Mouse (Mus musculus): Measurements from ENCODE around the gene Ddx46. TPM values are rescaled to one million over a fixed set of nuclear protein-coding genes. Genes with fewer than 3 reads are reported as not detected.
A peak's percentile ranks its signal among the peaks of the same experiment; 100 is the strongest.
"Not testable (repeated sequence)": the region's sequence is repeated elsewhere in the genome, so short reads cannot be mapped to it uniquely, and the experiment has no call there.

Ddx46 gene
- polyA plus RNA-seq, 1 experiment from 2014 or later: 43.2 TPM

- Histone ChIP-seq H3K36me3 (peaks cover 2% of the 10 kb centered on the region; the same call in 1 of the 2 replicates), H3K27ac (peak overlapping the region; percentile 98), H3K4me3 (peak overlapping the region; percentile 94), H3K4me1 (peaks cover 24% of the 10 kb centered on the region), H3K4me2 (peak overlapping the region; percentile 77), H3K27me3 (no peaks in the 10 kb centered on the region), H3K9me3 (no peaks in the 10 kb centered on the region), H3K9ac (peak overlapping the region; percentile 100)
- ATAC-seq (ENCODE audit: insufficient number of reproducible peaks, insufficient read depth, low FRiP score, low TSS enrichment, low read depth): peak; percentile 34
- WGBS: under 1% methylated on average over 33 of the region's 70 CpGs
Observed at GRCm38 (mm10) chr13:55693243-55693721, 58.5 kb downstream of the Ddx46 start.

- H3K9ac ChIP-seq: peak overlapping the region; percentile 100
- no peaks in the 10 kb centered on the region for H3K27me3 ChIP-seq
- H3K27ac ChIP-seq: peak overlapping the region; percentile 98
- H3K36me3 ChIP-seq: peaks cover 10% of the 10 kb centered on the region
- no peaks in the 10 kb centered on the region for H3K9me3 ChIP-seq
- peaks cover 24% of the 10 kb centered on the region for H3K4me1 ChIP-seq
- WGBS: 6% methylated on average over 8 of the region's 8 CpGs
- peak overlapping the region; percentile 94 for H3K4me3 ChIP-seq
- no peak for ATAC-seq (ENCODE audit: insufficient number of reproducible peaks, insufficient read depth, low FRiP score, low TSS enrichment, low read depth)
- H3K4me2 ChIP-seq: peak overlapping the region; percentile 77
Observed at GRCm38 (mm10) chr13:55694110-55694509, 59.3 kb downstream of the Ddx46 start.

- H3K4me2 ChIP-seq; ATAC-seq (ENCODE audit: insufficient number of reproducible peaks, insufficient read depth, low FRiP score, low TSS enrichment, low read depth); H3K9ac ChIP-seq; H3K27ac ChIP-seq; H3K27me3 ChIP-seq; H3K9me3 ChIP-seq; H3K4me3 ChIP-seq: not testable (repeated sequence)
- Histone ChIP-seq H3K36me3 (peaks cover 27% of the 10 kb centered on the region), H3K4me1 (peaks cover 24% of the 10 kb centered on the region)
- 88% methylated on average over 1 of the region's 3 CpGs for WGBS
Observed at GRCm38 (mm10) chr13:55695989-55696388, 61.2 kb downstream of the Ddx46 start.

GRCm38 (mm10) chr13:55704301-55704700, 69.5 kb downstream of the Ddx46 start:
- 86% methylated on average over 4 of the region's 4 CpGs for WGBS
- no peak for ATAC-seq (ENCODE audit: insufficient number of reproducible peaks, insufficient read depth, low FRiP score, low TSS enrichment, low read depth)
- Histone ChIP-seq H3K36me3 (peaks cover 58% of the 10 kb centered on the region), H3K9ac (no peak overlapping the region), H3K27me3 (no peaks in the 10 kb centered on the region), H3K4me1 (no peaks in the 10 kb centered on the region), H3K27ac (no peak overlapping the region), H3K9me3 (no peaks in the 10 kb centered on the region), H3K4me2 (no peak overlapping the region), H3K4me3 (no peak overlapping the region)

GRCm38 (mm10) chr13:55712846-55713245, 78.0 kb downstream of the Ddx46 start:
- no peak for ATAC-seq (ENCODE audit: insufficient number of reproducible peaks, insufficient read depth, low FRiP score, low TSS enrichment, low read depth)
- no peaks in the 10 kb centered on the region for H3K27me3 ChIP-seq
- peaks cover 14% of the 10 kb centered on the region for H3K4me1 ChIP-seq
- no peak overlapping the region for H3K27ac ChIP-seq
- no peaks in the 10 kb centered on the region for H3K9me3 ChIP-seq
- H3K36me3 ChIP-seq: peaks cover 4% of the 10 kb centered on the region
- H3K9ac ChIP-seq: no peak overlapping the region
- WGBS: 89% methylated on average over 3 of the region's 3 CpGs
- no peak overlapping the region for H3K4me3 ChIP-seq
- no peak overlapping the region for H3K4me2 ChIP-seq

- H3K9me3 ChIP-seq: no peaks in the 10 kb centered on the region
- peak within 1 kb of the TSS; percentile 91 for H3K27ac ChIP-seq
- H3K36me3 ChIP-seq: peaks cover 21% of the 10 kb centered on the region
- H3K4me1 ChIP-seq: peaks cover 14% of the 10 kb centered on the region
- under 1% methylated on average over 63 of the region's 63 CpGs for WGBS
- peak within 1 kb of the TSS; percentile 67 for H3K4me2 ChIP-seq
- ATAC-seq (ENCODE audit: insufficient number of reproducible peaks, insufficient read depth, low FRiP score, low TSS enrichment, low read depth): peak; percentile 74
- H3K4me3 ChIP-seq: peak within 1 kb of the TSS; percentile 95
- no peaks in the 10 kb centered on the region for H3K27me3 ChIP-seq
- H3K9ac ChIP-seq: peak within 1 kb of the TSS; percentile 97
Observed at GRCm38 (mm10) chr13:55714501-55715166, 79.8 kb downstream of the Ddx46 start, which contains the start of gene Txndc15. TSS of gene Txndc15 (plus strand) at chr13:55714650.

GRCm38 (mm10) chr13:55715167-55715512, 80.3 kb downstream of the Ddx46 start:
- Histone ChIP-seq H3K27ac (peak overlapping the region; percentile 91), H3K4me3 (peak overlapping the region; percentile 95), H3K4me1 (peaks cover 14% of the 10 kb centered on the region), H3K36me3 (peaks cover 26% of the 10 kb centered on the region), H3K4me2 (peak overlapping the region; percentile 67), H3K9me3 (no peaks in the 10 kb centered on the region), H3K9ac (peak overlapping the region; percentile 97), H3K27me3 (no peaks in the 10 kb centered on the region)
- ATAC-seq (ENCODE audit: insufficient number of reproducible peaks, insufficient read depth, low FRiP score, low TSS enrichment, low read depth): no peak
- WGBS: 14% methylated on average over 5 of the region's 5 CpGs

- H3K27me3 ChIP-seq: no peaks in the 10 kb centered on the region
- H3K9ac ChIP-seq: peak overlapping the region; percentile 58; the same call in 1 of the 2 replicates
- H3K27ac ChIP-seq: no peak overlapping the region
- H3K36me3 ChIP-seq: peaks cover 35% of the 10 kb centered on the region
- no peaks in the 10 kb centered on the region for H3K9me3 ChIP-seq
- peaks cover 14% of the 10 kb centered on the region for H3K4me1 ChIP-seq
- no peak for ATAC-seq (ENCODE audit: insufficient number of reproducible peaks, insufficient read depth, low FRiP score, low TSS enrichment, low read depth)
- H3K4me2 ChIP-seq: peak overlapping the region; percentile 67; the same call in 1 of the 2 replicates
- 81% methylated on average over 7 of the region's 7 CpGs for WGBS
- H3K4me3 ChIP-seq: peak overlapping the region; percentile 95
Observed at GRCm38 (mm10) chr13:55715908-55716510, 81.2 kb downstream of the Ddx46 start.

GRCm38 (mm10) chr13:55721516-55721915, 86.7 kb downstream of the Ddx46 start:
- Histone ChIP-seq H3K36me3 (peaks cover 77% of the 10 kb centered on the region), H3K9ac (no peak overlapping the region), H3K27ac (no peak overlapping the region), H3K4me3 (no peak overlapping the region), H3K4me1 (peaks cover 6% of the 10 kb centered on the region; the same call in 1 of the 2 replicates), H3K4me2 (no peak overlapping the region), H3K27me3 (no peaks in the 10 kb centered on the region), H3K9me3 (no peaks in the 10 kb centered on the region)
- WGBS: 76% methylated on average over 8 of the region's 8 CpGs
- no peak for ATAC-seq (ENCODE audit: insufficient number of reproducible peaks, insufficient read depth, low FRiP score, low TSS enrichment, low read depth)

- H3K36me3 ChIP-seq: peaks cover 77% of the 10 kb centered on the region
Observed at GRCm38 (mm10) chr13:55721995-55722394, 87.2 kb downstream of the Ddx46 start.

GRCm38 (mm10) chr13:55726598-55727119, 91.8 kb downstream of the Ddx46 start:
- H3K4me2 ChIP-seq: peak overlapping the region; percentile 68
- H3K4me1 ChIP-seq: no peaks in the 10 kb centered on the region
- H3K9me3 ChIP-seq: no peaks in the 10 kb centered on the region
- peaks cover 36% of the 10 kb centered on the region for H3K36me3 ChIP-seq
- H3K9ac ChIP-seq: peak overlapping the region; percentile 84
- peak overlapping the region; percentile 63 for H3K4me3 ChIP-seq
- ATAC-seq (ENCODE audit: insufficient number of reproducible peaks, insufficient read depth, low FRiP score, low TSS enrichment, low read depth): no peak
- peak overlapping the region; percentile 98 for H3K27ac ChIP-seq
- WGBS: 4% methylated on average over 4 of the region's 4 CpGs
- H3K27me3 ChIP-seq: no peaks in the 10 kb centered on the region

More at GRCm38 (mm10) chr13:55721995-55722394, 87.2 kb downstream of the Ddx46 start:
- Histone ChIP-seq H3K9ac (no peak overlapping the region), H3K4me1 (peaks cover 3% of the 10 kb centered on the region; the same call in 1 of the 2 replicates), H3K9me3 (no peaks in the 10 kb centered on the region), H3K4me2 (no peak overlapping the region), H3K27me3 (no peaks in the 10 kb centered on the region), H3K4me3 (no peak overlapping the region), H3K27ac (no peak overlapping the region)
- 94% methylated on average over 2 of the region's 2 CpGs for WGBS
- ATAC-seq (ENCODE audit: insufficient number of reproducible peaks, insufficient read depth, low FRiP score, low TSS enrichment, low read depth): no peak
